Mouse (Mus musculus) midbrain, embryonic 14.5 days (tissue): ENCODE measurements at regions not wholly inside any gene's neighbourhood (a gene's known extent, or its start where the extent isn't known, plus 50 kb on each side); places are given as distances from the start of the nearest gene placed in this dataset.

Source experiments
- ATAC-seq: fragments of 200-750 bp; cut with Nextera tagmentation; 2 replicates; pipeline ENCODE4 v1.8.0; 2017; ENCODE audit warnings: moderate number of reproducible peaks, moderate library complexity; ENCODE audit not compliant: low FRiP score, low TSS enrichment
- DNase-seq: peaks from one replicate; pipeline ENCODE4 v3.0.0-alpha.2; 2015
- H3K27ac ChIP-seq: fragments of 300-500 bp; sonication (generic); replicated peaks from 2 replicates; pipeline ENCODE4 v1.5.1; 2014; ENCODE audit warnings: mild to moderate bottlenecking, low read depth, low read length, moderate library complexity
- H3K27me3 ChIP-seq: fragments of 300-500 bp; sonication (generic); 2 replicates; pipeline ENCODE4 v1.6.1; 2014; ENCODE audit warnings: low read length, control low read depth, mixed read lengths; ENCODE audit not compliant: control insufficient read depth, insufficient read depth
- H3K36me3 ChIP-seq: fragments of 300-500 bp; sonication (generic); 2 replicates; pipeline ENCODE4 v1.6.1; 2014; ENCODE audit warnings: low read length, control low read depth; ENCODE audit not compliant: control insufficient read depth, insufficient read depth
- H3K4me1 ChIP-seq: fragments of 300-500 bp; sonication (generic); 2 replicates; pipeline ENCODE4 v1.6.1; 2014; ENCODE audit warnings: mild to moderate bottlenecking, antibody characterized with exemption, low read length, control low read depth; ENCODE audit not compliant: control insufficient read depth, insufficient read depth
- H3K4me2 ChIP-seq: fragments of 300-500 bp; sonication (generic); 2 replicates; pipeline ENCODE4 v1.6.1; 2014; ENCODE audit warnings: mild to moderate bottlenecking, low read length, moderate library complexity
- H3K4me3 ChIP-seq: fragments of 300-500 bp; sonication (generic); replicated peaks from 2 replicates; pipeline ENCODE4 v1.5.1; 2014; ENCODE audit warnings: low read depth, low read length
- H3K9ac ChIP-seq: fragments of 300-500 bp; sonication (generic); replicated peaks from 2 replicates; pipeline ENCODE4 v1.6.1; 2014; ENCODE audit warnings: mild to moderate bottlenecking, low read length, moderate library complexity
- H3K9me3 ChIP-seq: fragments of 300-500 bp; sonication (generic); 2 replicates; pipeline ENCODE4 v1.6.1; 2016; ENCODE audit warnings: low read length, control low read depth, mixed read lengths; ENCODE audit not compliant: control insufficient read depth
- WGBS: fragments of 180-500 bp; shearing (Covaris S2); extraction: QIAGEN DNeasy Blood & Tissue Kit; methylation state at CpG from one replicate; pipeline ENCODE4 v1.1.7; 2014; 5-methylcytosine and 5-hydroxymethylcytosine counted together

DNA sequence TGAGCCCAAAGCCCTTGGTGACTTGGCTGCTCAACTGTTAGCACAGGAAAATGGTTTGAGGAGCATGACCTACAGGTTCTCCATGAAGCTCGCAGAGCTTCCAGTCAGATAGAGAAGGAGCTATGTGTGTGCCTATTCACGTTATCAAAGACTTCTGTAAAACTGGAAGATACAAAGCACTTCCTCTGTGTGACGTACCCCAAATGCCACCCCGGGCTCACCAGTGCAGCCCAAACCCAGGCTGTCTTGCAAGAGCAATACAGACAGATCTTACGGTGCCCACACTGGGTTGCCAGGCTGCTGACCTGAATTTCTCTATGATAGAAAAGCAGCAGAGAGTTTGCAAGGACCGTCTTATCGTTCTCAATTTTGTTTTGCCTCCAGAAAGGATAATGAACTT, 78.1 kb upstream of the Foxo1 start:
- no peaks in the 10 kb centered on the region for H3K9me3 ChIP-seq
- DNase-seq, result no peak
- H3K4me1 ChIP-seq, result no peaks in the 10 kb centered on the region
- H3K4me3 ChIP-seq, result no peak overlapping the region
- H3K36me3 ChIP-seq, result no peaks in the 10 kb centered on the region
- H3K27ac ChIP-seq, result no peak overlapping the region
- WGBS, result 84% methylated on average over 7 of the region's 7 CpGs
- no peak for ATAC-seq
- no peaks in the 10 kb centered on the region for H3K27me3 ChIP-seq
- no peak overlapping the region for H3K4me2 ChIP-seq
- H3K9ac ChIP-seq, result no peak overlapping the region

DNA sequence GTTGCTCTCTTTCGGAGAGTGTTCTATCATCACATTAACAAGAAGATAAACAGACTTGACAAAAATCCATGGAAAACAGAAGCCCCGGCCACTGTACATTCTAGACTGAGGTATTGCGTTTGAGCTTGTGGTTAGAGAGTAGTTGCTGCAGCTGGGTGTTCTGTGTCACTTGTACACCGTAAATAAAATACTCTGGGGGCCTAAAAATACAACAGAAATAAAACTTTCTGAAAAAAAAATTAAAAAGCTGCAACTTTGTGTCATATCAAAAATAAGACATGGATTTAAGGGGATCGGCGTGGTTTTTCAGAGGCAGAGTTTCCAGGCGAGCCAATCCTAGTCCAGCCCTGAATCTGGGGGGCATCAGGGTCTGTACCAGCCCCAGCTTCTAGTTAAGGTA, 75.1 kb upstream of the Foxo1 start:
- no peak overlapping the region for H3K9ac ChIP-seq
- H3K9me3 ChIP-seq, result no peaks in the 10 kb centered on the region
- H3K36me3 ChIP-seq, result no peaks in the 10 kb centered on the region
- H3K27me3 ChIP-seq, result no peaks in the 10 kb centered on the region
- H3K4me2 ChIP-seq, result no peak overlapping the region
- 78% methylated on average over 7 of the region's 7 CpGs for WGBS
- no peak overlapping the region for H3K4me3 ChIP-seq
- H3K4me1 ChIP-seq, result peaks cover 6% of the 10 kb centered on the region
- no peak overlapping the region for H3K27ac ChIP-seq
- DNase-seq, result no peak
- ATAC-seq, result no peak

DNA sequence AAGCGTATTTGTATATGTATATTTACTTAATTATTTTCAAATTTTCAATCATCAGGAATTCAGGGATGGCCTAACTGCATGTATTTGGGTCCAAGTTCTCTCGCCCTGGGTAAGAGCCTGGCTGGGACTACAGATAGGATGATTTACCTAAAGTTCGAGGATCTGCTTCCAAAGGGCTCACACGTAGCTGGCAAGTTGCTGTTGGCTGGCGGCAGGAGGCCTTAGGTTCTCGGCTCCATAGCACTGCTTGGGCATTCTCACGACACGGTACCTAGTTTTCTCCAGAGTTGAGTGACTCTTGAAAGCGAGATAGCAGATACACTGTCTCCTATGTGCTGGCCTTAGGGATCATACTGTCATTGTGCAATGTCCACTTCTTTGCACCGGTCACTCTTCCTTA, 73.9 kb upstream of the Foxo1 start:
- Histone ChIP-seq H3K27me3 (no peaks in the 10 kb centered on the region), H3K4me3 (no peak overlapping the region), H3K9me3 (no peaks in the 10 kb centered on the region), H3K36me3 (no peaks in the 10 kb centered on the region), H3K4me1 (peaks cover 6% of the 10 kb centered on the region), H3K9ac (no peak overlapping the region), H3K27ac (no peak overlapping the region), H3K4me2 (no peak overlapping the region)
- ATAC-seq (no peak), DNase-seq (no peak)
- 88% methylated on average over 10 of the region's 10 CpGs for WGBS

DNA sequence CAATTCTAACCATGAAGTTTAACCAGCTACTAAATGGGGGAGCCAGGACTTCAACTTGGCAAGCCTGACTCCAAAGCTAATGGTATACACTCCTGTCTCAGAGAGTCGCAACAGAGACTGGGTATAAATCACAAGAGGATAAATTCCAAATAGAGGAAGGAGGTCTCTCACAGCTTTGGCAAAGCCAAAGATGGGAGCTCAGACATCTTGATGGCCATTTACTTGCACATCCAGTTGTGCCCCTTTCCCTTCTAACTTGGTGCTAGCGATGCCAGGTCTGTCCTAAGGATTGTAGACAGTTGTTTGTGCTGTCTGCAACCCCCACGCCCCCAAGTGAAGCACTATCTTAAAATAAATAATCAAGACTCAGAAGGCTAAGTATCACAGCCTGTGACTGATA, 72.7 kb upstream of the Foxo1 start:
- Histone ChIP-seq H3K4me3 (no peak overlapping the region; the same call in 1 of the 2 replicates), H3K4me2 (peak overlapping the region; percentile 77), H3K27me3 (no peaks in the 10 kb centered on the region), H3K9me3 (no peaks in the 10 kb centered on the region), H3K4me1 (peaks cover 6% of the 10 kb centered on the region), H3K36me3 (no peaks in the 10 kb centered on the region), H3K9ac (peak overlapping the region; percentile 83), H3K27ac (peak overlapping the region; percentile 91)
- ATAC-seq, result no peak
- 80% methylated on average over 3 of the region's 3 CpGs for WGBS
- no peak for DNase-seq

DNA sequence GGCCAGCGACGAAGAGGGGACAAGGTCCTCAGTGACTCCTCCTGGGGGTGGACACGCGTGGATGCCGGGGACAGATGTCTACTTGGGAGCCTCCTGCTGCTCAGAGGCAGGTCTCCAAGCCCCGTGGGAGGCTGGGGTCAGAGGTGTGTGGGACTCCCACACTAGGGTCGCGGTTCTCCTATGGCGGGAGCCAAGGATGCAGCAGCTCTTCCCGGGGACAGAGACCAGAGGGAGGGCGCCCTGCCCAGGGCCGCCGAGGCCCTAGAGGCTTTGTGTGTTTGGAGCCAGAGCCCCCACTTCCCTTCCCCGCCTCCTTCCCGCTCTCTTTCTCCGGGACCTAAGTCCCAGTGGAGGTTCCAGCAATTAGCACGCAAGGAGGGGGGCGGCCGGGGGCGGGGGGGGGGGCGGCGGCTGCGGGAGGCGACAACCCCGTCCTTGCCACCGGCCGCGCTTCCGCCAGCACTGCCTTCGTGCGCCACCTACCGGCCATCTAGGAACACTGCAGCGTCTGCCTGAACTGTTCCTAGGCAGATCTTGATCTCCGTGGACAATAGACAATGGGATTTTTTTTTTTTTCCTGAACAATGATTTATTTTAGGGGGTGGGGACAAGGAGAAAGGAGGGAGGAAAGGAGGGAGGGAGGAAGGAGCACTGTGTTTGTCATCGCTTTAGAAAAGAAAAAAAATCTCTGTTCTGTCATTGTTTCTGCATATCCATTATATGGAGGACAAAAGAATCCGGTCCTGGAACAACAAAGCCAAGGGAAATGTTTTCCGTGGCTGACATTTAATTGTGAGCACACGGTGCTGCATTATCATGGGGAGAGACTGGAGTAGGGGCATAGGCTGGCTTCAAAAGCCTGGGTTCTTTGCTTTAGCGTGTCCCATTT, 71.8 kb upstream of the Foxo1 start:
- Histone ChIP-seq H3K36me3 (no peaks in the 10 kb centered on the region), H3K4me2 (peak overlapping the region; percentile 77), H3K27ac (peak overlapping the region; percentile 91), H3K27me3 (no peaks in the 10 kb centered on the region), H3K9me3 (no peaks in the 10 kb centered on the region), H3K9ac (peak overlapping the region; percentile 83), H3K4me1 (peaks cover 6% of the 10 kb centered on the region), H3K4me3 (peak overlapping the region; percentile 40)
- under 1% methylated on average over 37 of the region's 39 CpGs for WGBS
- peak; percentile 85 for ATAC-seq
- DNase-seq, result peak; percentile 94

DNA sequence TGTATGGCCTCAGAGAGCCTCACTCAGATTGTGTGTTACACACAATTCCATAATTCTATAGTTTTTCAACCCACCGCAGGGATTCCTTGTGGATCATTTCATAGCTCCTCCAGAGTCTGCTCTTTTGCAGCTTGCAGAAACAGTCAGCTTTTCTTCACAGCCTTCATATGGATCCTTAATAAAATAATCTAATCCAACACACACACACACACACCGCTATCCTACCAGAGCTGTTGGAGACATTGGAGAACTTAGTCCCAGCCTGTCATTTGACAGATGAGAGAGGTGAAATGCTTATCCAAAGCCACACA, 71.2 kb upstream of the Foxo1 start:
- ATAC-seq, result peak; percentile 12; the same call in 1 of the 2 replicates
- DNase-seq, result no peak
- H3K36me3 ChIP-seq, result no peaks in the 10 kb centered on the region
- peak overlapping the region; percentile 91 for H3K27ac ChIP-seq
- peaks cover 6% of the 10 kb centered on the region for H3K4me1 ChIP-seq
- WGBS, result 50% methylated on average over 2 of the region's 2 CpGs
- no peaks in the 10 kb centered on the region for H3K27me3 ChIP-seq
- peak overlapping the region; percentile 83 for H3K9ac ChIP-seq
- peak overlapping the region; percentile 77 for H3K4me2 ChIP-seq
- H3K9me3 ChIP-seq, result no peaks in the 10 kb centered on the region
- no peak overlapping the region; the same call in 1 of the 2 replicates for H3K4me3 ChIP-seq

DNA sequence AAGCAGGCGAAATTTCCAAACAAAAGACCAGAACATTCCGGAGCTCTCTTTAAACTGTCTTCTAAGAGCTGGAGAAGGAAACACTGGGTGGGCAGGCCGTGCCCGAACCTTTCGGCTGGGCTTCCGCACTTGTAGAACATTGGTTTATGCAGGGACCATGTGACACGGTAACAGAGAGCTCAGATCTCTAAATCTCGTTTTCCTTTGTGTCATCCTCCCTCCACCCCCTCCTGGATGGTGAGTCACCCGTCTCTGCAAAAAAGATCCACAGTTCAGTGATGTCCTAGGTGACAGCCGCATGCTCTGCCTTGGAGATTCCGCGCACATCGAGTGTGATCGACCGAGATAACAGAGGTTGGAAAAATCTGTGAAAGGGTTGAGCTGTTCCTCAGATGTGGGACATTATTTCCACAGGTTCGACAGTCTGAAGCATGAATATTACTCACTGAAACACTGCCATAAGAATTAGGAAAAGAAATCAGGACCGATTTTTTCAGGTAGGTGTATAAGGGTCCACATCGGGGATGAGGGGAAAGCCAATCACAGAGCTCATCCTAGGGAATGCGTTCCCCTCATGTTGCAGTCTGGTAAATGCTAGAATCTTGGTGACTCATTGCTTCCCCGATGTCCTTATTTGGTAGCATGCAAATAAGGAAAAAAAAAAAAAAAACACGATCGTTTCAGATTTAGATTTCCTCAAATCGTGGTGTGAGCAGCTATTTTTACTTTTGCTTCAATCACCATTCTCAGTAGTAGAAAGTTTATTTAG, 70.0 kb upstream of the Foxo1 start:
- no peaks in the 10 kb centered on the region for H3K9me3 ChIP-seq
- no peak for ATAC-seq
- no peak overlapping the region for H3K4me2 ChIP-seq
- H3K36me3 ChIP-seq, result no peaks in the 10 kb centered on the region
- H3K27ac ChIP-seq, result no peak overlapping the region
- no peak overlapping the region for H3K4me3 ChIP-seq
- WGBS, result 76% methylated on average over 23 of the region's 23 CpGs
- H3K4me1 ChIP-seq, result peaks cover 6% of the 10 kb centered on the region
- no peaks in the 10 kb centered on the region for H3K27me3 ChIP-seq
- no peak for DNase-seq
- no peak overlapping the region for H3K9ac ChIP-seq

DNA sequence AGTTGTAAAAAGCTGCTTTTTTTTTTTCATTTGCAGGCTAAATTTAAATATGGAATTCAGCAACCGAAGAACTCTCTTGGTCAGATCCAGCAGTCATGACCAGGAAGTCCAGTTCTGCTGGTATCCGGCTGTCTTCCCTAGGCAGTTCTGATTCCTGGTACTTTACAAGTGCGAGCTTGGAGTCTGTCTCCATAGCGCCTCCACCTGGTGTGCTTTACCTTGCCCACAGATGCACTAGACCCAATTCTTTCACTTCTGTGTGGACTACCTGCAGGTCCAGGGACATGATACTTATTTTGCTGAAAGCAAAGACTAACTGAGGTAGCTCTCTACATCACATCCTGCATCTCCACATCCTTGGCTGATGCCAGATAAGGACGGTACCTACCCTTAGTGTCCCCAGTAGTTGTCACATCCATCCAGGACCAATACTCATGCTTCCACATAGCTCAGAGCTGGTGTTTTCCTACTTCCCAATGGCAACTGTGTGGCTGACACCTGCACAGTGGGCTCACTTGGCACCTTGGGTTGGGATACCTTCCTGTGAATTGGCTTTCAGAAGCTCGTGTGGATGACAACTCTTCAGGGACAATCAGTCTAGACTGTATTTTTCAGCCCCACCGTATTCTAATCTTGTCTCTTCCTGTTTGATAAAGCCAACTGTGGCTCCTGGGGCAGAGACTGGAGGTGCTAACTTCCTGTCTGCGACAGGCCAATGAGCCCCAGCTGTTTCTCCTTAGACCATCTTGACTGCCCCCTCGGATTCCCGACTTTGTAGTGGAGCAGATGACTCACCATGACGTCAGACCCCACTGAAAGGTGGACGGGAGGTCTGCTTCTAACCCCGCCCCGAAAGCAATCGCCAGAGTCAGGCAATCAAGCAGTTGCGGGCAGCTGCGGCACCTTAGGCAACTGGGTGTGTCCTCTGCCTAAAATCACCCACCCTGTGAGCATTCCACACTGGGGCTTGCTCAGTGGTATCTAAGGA, 69.1 kb upstream of the Foxo1 start:
- H3K36me3 ChIP-seq, result no peaks in the 10 kb centered on the region
- 86% methylated on average over 17 of the region's 17 CpGs for WGBS

More for the DNA sequence above, 69.1 kb upstream of the Foxo1 start:
- H3K9me3 ChIP-seq, result no peaks in the 10 kb centered on the region
- H3K4me2 ChIP-seq, result no peak overlapping the region
- no peaks in the 10 kb centered on the region for H3K27me3 ChIP-seq
- H3K4me3 ChIP-seq, result no peak overlapping the region
- DNase-seq (no peak), ATAC-seq (no peak)
- H3K27ac ChIP-seq, result no peak overlapping the region
- no peak overlapping the region for H3K9ac ChIP-seq
- peaks cover 6% of the 10 kb centered on the region for H3K4me1 ChIP-seq
